Mouse (Mus musculus): ENCODE measurements at regions not wholly inside any gene's neighbourhood (a gene's known extent, or its start where the extent isn't known, plus 50 kb on each side); places are given as distances from the start of the nearest gene placed in this dataset.

- ChIA-PET CTCF (no interaction called here), POLR2A (interaction anchor here in 1 of 4 experiments (0.5 kb wide), 1 partner anchor 122 kb away, joined by 3 read pairs; no protein-coding TSS in a partner anchor)
Measured at GRCm38 (mm10) chr14:58778675-58779074, 364.0 kb downstream of the 1700129C05Rik start.

- ChIA-PET POLR2A (interaction anchor here in 1 of 4 experiments (0.6 kb wide), 1 partner anchor 228 kb away, joined by 4 read pairs; no protein-coding TSS in a partner anchor), CTCF (no interaction called here)
Measured at GRCm38 (mm10) chr14:58761291-58761690, 381.4 kb downstream of the 1700129C05Rik start.

- CTCF ChIA-PET, result interaction anchor here in 1 of 4 experiments (0.6 kb wide), 1 partner anchor 12 kb away, joined by 5 read pairs; no protein-coding TSS in a partner anchor
- POLR2A ChIA-PET, result no interaction called here
Measured at GRCm38 (mm10) chr14:58759759-58760158, 382.9 kb downstream of the 1700129C05Rik start.

- CTCF ChIA-PET, result no interaction called here
- POLR2A ChIA-PET, result no interaction called here
Measured at GRCm38 (mm10) chr14:58753781-58754180, 388.9 kb downstream of the 1700129C05Rik start.

GRCm38 (mm10) chr14:58753136-58753535 is 389.6 kb downstream of the 1700129C05Rik start:
- CTCF ChIA-PET, result no interaction called here

GRCm38 (mm10) chr14:58726418-58726817 is 416.3 kb downstream of the 1700129C05Rik start:
- CTCF ChIA-PET, result no interaction called here
- POLR2A ChIA-PET, result no interaction called here

More at GRCm38 (mm10) chr14:58753136-58753535, 389.6 kb downstream of the 1700129C05Rik start:
- POLR2A ChIA-PET, result no interaction called here

- ChIA-PET POLR2A (no interaction called here), CTCF (no interaction called here)
Measured at GRCm38 (mm10) chr14:58714856-58715255, 427.8 kb downstream of the 1700129C05Rik start.

GRCm38 (mm10) chr14:58709861-58710260 is 432.8 kb downstream of the 1700129C05Rik start:
- POLR2A ChIA-PET, result interaction anchor here in 1 of 4 experiments (0.6 kb wide), 1 partner anchor 37 kb away, joined by 3 read pairs; no protein-coding TSS in a partner anchor
- CTCF ChIA-PET, result interaction anchor here in 1 of 4 experiments (0.5 kb wide), 1 partner anchor 393 kb away, joined by 3 read pairs; no protein-coding TSS in a partner anchor

- CTCF ChIA-PET, result no interaction called here
- POLR2A ChIA-PET, result no interaction called here
Measured at GRCm38 (mm10) chr14:58709281-58709680, 433.4 kb downstream of the 1700129C05Rik start.

GRCm38 (mm10) chr14:58701765-58702164 is 440.9 kb downstream of the 1700129C05Rik start:
- ChIA-PET CTCF (interaction anchor here in 2 of 4 experiments (0.6 to 1.0 kb wide), 2 partner anchors 362 to 415 kb away, joined by 4 read pairs; no protein-coding TSS in a partner anchor), POLR2A (no interaction called here)

GRCm38 (mm10) chr14:58691129-58691828 is 451.4 kb downstream of the 1700129C05Rik start:
- ChIA-PET CTCF (no interaction called here), POLR2A (no interaction called here)

GRCm38 (mm10) chr14:58687814-58688213 is 454.9 kb downstream of the 1700129C05Rik start:
- ChIA-PET CTCF (interaction anchor here in 1 of 4 experiments (0.5 kb wide), 1 partner anchor 427 kb away, joined by 4 read pairs; no protein-coding TSS in a partner anchor), POLR2A (no interaction called here)

- POLR2A ChIA-PET, result no interaction called here
- CTCF ChIA-PET, result no interaction called here
Measured at GRCm38 (mm10) chr14:58678781-58679180, 463.9 kb downstream of the 1700129C05Rik start.

GRCm38 (mm10) chr14:58678126-58678656 is 464.5 kb downstream of the 1700129C05Rik start:
- ChIA-PET POLR2A (no interaction called here), CTCF (interaction anchor here in 1 of 4 experiments (0.7 kb wide), 1 partner anchor 122 kb away, joined by 3 read pairs; no protein-coding TSS in a partner anchor)

GRCm38 (mm10) chr14:58675146-58675545 is 467.5 kb downstream of the 1700129C05Rik start:
- CTCF ChIA-PET, result interaction anchor here in 1 of 4 experiments (0.6 kb wide), 1 partner anchor 330 kb away, joined by 3 read pairs; no protein-coding TSS in a partner anchor
- POLR2A ChIA-PET, result no interaction called here

- CTCF ChIA-PET, result interaction anchor here in 2 of 4 experiments (0.7 kb wide), 3 partner anchors 9 to 239 kb away, joined by 3 to 9 read pairs (median 8); no protein-coding TSS in a partner anchor
- POLR2A ChIA-PET, result interaction anchor here in 2 of 4 experiments (0.7 to 1.1 kb wide), 2 partner anchors 481 to 958 kb away, joined by 3 to 4 read pairs; no protein-coding TSS in a partner anchor
Measured at GRCm38 (mm10) chr14:58663946-58664345, 478.7 kb downstream of the 1700129C05Rik start.

GRCm38 (mm10) chr14:58662601-58663000 is 480.1 kb downstream of the 1700129C05Rik start:
- ChIA-PET POLR2A (interaction anchor here in 1 of 4 experiments (1.1 kb wide), 1 partner anchor 480 kb away, joined by 3 read pairs; no protein-coding TSS in a partner anchor), CTCF (no interaction called here)

- POLR2A ChIA-PET, result no interaction called here
- CTCF ChIA-PET, result no interaction called here
Measured at GRCm38 (mm10) chr14:58661416-58661815, 481.3 kb downstream of the 1700129C05Rik start.

GRCm38 (mm10) chr14:58657263-58657662 is 485.4 kb downstream of the 1700129C05Rik start:
- ChIA-PET CTCF (no interaction called here), POLR2A (interaction anchor here in 1 of 4 experiments (0.7 kb wide), 1 partner anchor 122 kb away, joined by 3 read pairs; no protein-coding TSS in a partner anchor)

GRCm38 (mm10) chr14:58656935-58657238 is 485.8 kb downstream of the 1700129C05Rik start:
- ChIA-PET CTCF (no interaction called here), POLR2A (interaction anchor here in 3 of 4 experiments (0.7 to 1.1 kb wide), 3 partner anchors 10 to 903 kb away, joined by 3 to 4 read pairs (median 3); no protein-coding TSS in a partner anchor)
